Mouse (Mus musculus): Measurements from ENCODE around the gene Polr2h. TPM values are rescaled to one million over a fixed set of nuclear protein-coding genes. Genes with fewer than 3 reads are reported as not detected.

The Polr2h gene
- polyA plus RNA-seq, 1 experiment from 2014 or later, result 148 TPM

DNA sequence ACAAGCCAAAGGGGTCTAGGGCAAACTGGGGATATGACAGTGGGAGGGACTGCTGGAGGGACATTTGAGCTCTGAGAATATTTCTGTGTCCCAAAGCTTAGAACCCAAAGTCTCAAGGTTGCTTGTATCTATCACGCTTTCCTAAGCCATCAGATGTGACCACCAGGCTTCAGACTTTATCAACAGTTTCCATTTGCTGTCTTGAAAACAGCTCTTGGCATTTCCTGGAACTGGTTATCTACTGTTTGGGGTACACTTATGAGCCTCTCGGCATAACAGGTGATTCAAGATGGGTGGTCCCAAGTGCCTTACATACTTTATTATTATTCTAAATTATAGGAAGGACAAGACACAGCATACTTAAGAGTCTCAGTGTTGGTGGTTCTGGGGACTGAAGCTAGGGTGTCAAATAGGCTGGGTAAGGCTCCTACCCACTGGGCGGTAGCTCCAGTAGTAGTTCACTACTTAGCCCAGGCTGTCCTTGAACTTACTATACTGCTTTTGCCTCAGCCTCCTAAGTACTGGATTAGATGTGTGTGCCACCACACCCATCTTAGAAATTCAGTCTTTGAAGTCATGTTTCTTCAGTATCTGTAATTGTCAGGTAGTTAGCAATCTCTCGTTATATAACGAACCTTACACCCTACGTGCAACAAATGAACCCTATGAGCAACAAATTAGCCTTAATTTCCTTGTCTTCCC lies 13.6 kb upstream of the Polr2h start:
- WGBS, result 93% methylated on average over 6 of the region's 6 CpGs
- H3K36me3 ChIP-seq, result peaks cover 64% of the 10 kb centered on the region
- peaks cover 40% of the 10 kb centered on the region for H3K4me1 ChIP-seq

DNA sequence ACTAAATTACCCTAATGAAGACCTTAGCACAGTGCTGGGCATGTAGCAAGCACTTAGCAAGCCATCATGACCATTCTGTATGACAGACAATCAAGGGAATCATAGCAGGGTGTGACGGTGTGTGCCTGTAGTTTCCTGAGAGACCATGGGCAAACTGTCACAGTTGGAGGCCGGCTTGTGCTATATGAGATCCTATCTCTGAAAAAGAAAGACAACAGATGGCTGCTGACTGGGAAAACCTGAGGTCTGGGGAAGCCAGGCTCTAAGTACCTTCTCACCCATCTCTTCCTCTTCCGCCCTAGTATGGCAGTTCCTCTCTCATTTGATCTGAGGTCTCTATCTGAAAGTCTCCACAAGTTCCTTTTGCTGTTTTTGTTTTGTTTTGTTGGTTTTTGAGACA lies 11.7 kb upstream of the Polr2h start:
- 87% methylated on average over 3 of the region's 3 CpGs for WGBS
- Histone ChIP-seq H3K27ac (replicated peaks) (no peak overlapping the region), H3K9me3 (replicated peaks) (no peaks in the 10 kb centered on the region), H3K36me3 (peaks cover 69% of the 10 kb centered on the region), H3K27me3 (ENCODE audit: low read depth, poor library complexity, severe bottlenecking) (no peaks in the 10 kb centered on the region), H3K4me1 (peaks cover 33% of the 10 kb centered on the region), H3K4me3 (no peak overlapping the region)
- DNase-seq (ENCODE audit: low spot score), result no peak

More for the DNA sequence above, 13.6 kb upstream of the Polr2h start:
- no peak for DNase-seq (ENCODE audit: low spot score)
- Histone ChIP-seq H3K4me3 (no peak overlapping the region), H3K27ac (replicated peaks) (no peak overlapping the region), H3K27me3 (ENCODE audit: low read depth, poor library complexity, severe bottlenecking) (no peaks in the 10 kb centered on the region), H3K9me3 (replicated peaks) (no peaks in the 10 kb centered on the region)

DNA sequence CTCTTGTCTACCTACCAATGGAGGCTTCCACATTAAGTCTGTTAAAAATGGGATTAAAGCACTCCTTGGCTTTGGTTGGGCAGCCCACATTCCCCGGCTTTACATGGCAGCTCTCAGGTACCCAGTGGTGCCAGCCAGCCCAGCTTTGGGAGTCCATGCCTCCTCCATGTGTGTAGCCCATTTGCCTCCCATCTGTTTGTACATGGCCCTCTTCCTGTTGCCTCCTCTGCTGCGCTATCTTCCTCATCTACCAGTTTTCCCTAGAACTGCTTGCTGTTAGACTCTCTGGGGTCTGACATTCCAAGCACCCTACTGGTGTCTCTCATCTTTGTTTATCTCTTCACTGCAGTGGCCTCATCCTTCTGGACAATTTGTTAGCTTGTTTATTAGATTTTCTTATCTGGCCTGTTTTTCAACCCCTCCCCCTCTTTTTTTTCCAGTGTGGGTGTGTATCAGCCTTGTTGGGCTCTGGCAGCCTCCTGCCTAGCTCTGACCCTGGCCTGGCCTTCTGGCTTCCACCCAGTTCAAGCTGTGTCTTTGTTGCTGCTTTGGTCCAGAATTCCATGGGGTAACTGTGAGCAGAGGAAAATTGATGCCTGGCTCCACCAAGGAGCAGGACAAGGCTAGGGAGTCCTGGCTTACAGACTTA lies 10.9 kb upstream of the Polr2h start:
- Histone ChIP-seq H3K27me3 (ENCODE audit: low read depth, poor library complexity, severe bottlenecking) (no peaks in the 10 kb centered on the region), H3K9me3 (replicated peaks) (no peaks in the 10 kb centered on the region), H3K4me1 (peaks cover 28% of the 10 kb centered on the region), H3K27ac (replicated peaks) (no peak overlapping the region), H3K36me3 (peaks cover 76% of the 10 kb centered on the region), H3K4me3 (no peak overlapping the region)
- no peak for DNase-seq (ENCODE audit: low spot score)
- 78% methylated on average over 2 of the region's 2 CpGs for WGBS

DNA sequence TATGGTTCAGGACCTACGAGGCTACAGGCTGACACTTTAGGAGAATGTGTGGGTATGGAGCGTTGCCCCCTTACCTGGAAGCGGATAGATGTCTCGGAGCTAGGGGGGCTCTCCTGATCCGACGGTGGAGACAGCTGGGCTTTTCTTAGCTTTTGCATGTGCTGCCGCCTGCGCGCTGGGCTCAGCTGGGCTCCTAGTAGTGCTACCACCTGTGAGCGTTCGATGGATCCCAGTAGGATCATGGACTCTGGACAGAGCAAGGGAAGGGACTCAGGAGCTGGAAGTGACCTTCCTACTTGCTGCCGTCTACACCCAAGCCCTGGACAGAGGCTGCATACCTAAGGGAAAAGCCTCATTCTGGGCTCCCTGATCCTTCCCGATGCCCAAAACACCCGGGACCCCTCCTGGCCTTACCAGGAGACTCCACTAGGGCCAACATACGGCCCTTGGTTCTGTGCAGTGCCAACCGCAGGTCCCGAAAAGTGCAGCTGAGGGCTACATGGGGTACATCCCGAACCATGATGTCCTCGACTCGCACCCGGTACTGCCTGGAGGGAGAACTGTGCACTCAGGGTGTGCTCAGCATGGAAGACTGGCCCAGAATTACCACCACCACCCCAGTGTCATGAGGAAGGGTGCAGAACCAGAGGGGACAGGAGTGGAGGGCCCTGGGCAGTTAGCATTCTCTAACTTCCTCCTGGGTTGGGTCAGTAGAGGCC lies 9.1 kb upstream of the Polr2h start:
- peaks cover 90% of the 10 kb centered on the region for H3K36me3 ChIP-seq
- no peak for DNase-seq (ENCODE audit: low spot score)
- no peak overlapping the region for H3K27ac ChIP-seq (replicated peaks)
- H3K4me3 ChIP-seq, result no peak overlapping the region
- WGBS, result 92% methylated on average over 21 of the region's 21 CpGs
- H3K9me3 ChIP-seq (replicated peaks), result no peaks in the 10 kb centered on the region
- H3K4me1 ChIP-seq, result peaks cover 10% of the 10 kb centered on the region; the same call in 1 of the 2 replicates
- H3K27me3 ChIP-seq (ENCODE audit: low read depth, poor library complexity, severe bottlenecking), result no peaks in the 10 kb centered on the region

DNA sequence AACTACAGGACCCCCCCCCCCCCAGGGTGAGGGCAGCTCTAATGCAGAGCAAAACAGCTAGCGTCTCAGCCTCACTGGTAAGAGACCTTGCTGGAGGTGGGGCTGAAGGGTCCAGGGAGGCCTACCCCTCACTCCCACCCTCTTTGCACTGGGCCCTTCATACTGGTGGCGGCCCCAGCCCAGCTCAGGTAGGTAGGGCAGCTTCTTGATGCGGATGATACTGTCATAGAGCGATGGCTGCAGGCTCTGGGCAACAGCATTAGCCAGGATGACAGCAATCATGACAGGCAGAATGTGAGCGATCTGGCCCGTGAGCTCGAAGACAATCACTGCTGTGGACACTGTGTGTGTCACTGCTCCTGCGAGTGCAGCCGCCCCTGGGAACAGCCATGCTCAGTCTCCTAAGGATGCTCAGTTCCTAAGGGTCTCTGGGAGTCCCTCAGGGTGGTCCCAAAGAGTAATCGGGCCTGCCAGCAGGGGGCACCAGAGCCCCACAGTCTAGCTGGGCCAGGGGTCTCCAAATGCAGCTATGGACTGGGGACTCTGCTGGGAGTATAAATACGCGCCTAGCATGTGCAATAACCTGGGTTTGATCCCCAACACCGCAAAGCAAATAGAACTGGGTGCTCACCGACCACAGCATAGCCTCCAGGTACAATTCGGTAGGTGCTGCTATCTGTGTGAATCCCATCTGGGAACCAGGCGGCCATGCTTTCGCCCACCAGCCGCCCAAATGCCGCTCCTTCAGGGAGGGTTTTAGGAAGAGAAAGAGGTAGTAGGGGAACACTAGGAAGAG lies 8.3 kb upstream of the Polr2h start:
- WGBS, result 77% methylated on average over 19 of the region's 19 CpGs
- Histone ChIP-seq H3K27ac (replicated peaks) (no peak overlapping the region), H3K4me1 (peaks cover 17% of the 10 kb centered on the region), H3K9me3 (replicated peaks) (no peaks in the 10 kb centered on the region), H3K36me3 (peaks cover 94% of the 10 kb centered on the region), H3K4me3 (no peak overlapping the region), H3K27me3 (ENCODE audit: low read depth, poor library complexity, severe bottlenecking) (no peaks in the 10 kb centered on the region)
- DNase-seq (ENCODE audit: low spot score), result peak; percentile 77

DNA sequence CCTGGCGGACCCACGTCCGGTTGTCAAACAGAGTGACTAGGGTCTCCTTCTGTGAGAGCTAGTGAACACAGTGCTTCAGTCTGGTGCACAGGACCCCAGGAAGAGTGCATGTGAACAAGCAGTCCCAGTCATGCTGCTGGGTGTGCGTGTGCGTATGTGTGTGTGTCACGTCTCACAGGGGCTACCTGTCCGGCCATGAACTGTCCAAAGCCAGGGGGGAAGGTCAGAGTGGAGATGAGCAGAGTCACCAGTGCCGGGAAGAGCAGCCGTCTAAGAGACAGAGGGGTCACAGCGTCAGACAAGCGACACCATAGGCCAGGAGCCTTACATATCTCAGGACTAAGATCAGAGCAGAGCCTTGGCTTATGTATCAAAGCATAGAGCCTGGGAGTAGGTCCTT lies 7.1 kb upstream of the Polr2h start:
- no peaks in the 10 kb centered on the region for H3K9me3 ChIP-seq (replicated peaks)
- H3K27ac ChIP-seq (replicated peaks), result no peak overlapping the region
- DNase-seq (ENCODE audit: low spot score), result no peak
- peaks cover 8% of the 10 kb centered on the region; the same call in 1 of the 2 replicates for H3K27me3 ChIP-seq (ENCODE audit: low read depth, poor library complexity, severe bottlenecking)
- H3K4me3 ChIP-seq, result no peak overlapping the region
- H3K4me1 ChIP-seq, result peaks cover 29% of the 10 kb centered on the region
- 95% methylated on average over 11 of the region's 11 CpGs for WGBS
- peaks cover 82% of the 10 kb centered on the region for H3K36me3 ChIP-seq

DNA sequence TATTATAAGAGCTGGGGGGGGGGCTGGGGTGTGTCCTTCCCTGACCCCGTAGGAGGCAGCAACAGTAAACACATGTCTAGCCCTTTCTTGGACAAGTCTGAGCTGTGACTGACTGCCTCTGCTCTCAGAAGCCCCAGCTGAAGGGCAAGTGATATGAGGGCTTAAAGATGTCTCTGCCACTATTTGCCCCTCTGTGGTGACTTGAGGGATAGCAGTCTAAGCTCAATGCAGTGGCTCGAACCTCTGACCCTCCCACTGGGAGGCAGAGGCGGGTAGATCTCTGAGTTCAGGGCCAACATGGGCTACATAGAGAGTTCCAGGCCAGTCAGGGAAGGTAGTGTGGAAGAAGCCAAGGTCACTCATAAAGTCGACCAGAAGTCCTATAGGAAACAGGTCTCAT lies 6.7 kb upstream of the Polr2h start:
- H3K27me3 ChIP-seq (ENCODE audit: low read depth, poor library complexity, severe bottlenecking), result peaks cover 9% of the 10 kb centered on the region; the same call in 1 of the 2 replicates
- no peak overlapping the region for H3K27ac ChIP-seq (replicated peaks)
- no peaks in the 10 kb centered on the region for H3K9me3 ChIP-seq (replicated peaks)
- no peak overlapping the region for H3K4me3 ChIP-seq
- H3K4me1 ChIP-seq, result peaks cover 33% of the 10 kb centered on the region
- H3K36me3 ChIP-seq, result peaks cover 77% of the 10 kb centered on the region
- 80% methylated on average over 4 of the region's 4 CpGs for WGBS
- no peak for DNase-seq (ENCODE audit: low spot score)

DNA sequence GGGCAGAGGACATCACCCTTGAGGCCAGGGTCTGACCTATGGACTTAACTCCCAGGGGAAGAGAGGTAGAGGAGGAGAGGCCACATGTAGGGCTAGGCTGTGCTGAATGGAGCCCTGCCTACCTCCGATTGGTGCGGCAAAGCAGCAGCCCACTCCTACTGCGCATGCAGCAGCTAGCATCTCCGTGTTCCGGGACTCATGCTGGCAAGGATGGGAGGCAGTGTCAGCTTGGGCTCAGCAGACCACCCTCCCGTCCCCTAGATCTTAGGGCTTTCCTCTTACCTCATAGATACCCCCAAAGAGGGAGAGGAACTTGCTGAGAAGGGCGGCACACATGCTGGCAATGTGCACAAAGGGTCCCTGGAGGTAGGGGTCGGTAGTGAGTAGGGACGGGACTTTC lies 5.3 kb upstream of the Polr2h start:
- WGBS, result 77% methylated on average over 9 of the region's 9 CpGs
- Histone ChIP-seq H3K36me3 (peaks cover 63% of the 10 kb centered on the region), H3K9me3 (replicated peaks) (no peaks in the 10 kb centered on the region), H3K4me3 (no peak overlapping the region), H3K4me1 (peaks cover 41% of the 10 kb centered on the region), H3K27me3 (ENCODE audit: low read depth, poor library complexity, severe bottlenecking) (peaks cover 9% of the 10 kb centered on the region; the same call in 1 of the 2 replicates), H3K27ac (replicated peaks) (no peak overlapping the region)
- DNase-seq (ENCODE audit: low spot score), result no peak

DNA sequence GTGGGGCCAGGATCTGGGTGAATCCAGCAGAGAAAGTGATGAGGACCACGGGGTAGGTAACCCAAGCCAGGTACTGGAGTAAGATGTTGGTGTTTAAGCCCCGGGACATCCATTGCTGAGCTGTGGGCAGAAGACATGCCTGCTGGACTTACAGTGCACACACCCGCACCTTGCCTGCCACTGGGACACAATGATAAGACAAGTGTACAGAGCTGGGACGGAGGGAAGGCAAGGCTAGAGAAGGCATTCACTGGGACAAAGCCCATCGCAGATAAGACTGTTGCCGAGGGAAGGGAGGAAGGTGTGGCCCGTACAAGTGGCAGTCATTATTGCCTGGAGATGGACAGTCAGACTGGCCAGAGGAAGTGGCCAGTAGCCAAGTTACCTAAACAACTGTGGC lies 4.6 kb upstream of the Polr2h start:
- Histone ChIP-seq H3K4me1 (peaks cover 41% of the 10 kb centered on the region), H3K36me3 (peaks cover 56% of the 10 kb centered on the region), H3K27ac (replicated peaks) (no peak overlapping the region), H3K9me3 (replicated peaks) (no peaks in the 10 kb centered on the region), H3K4me3 (no peak overlapping the region), H3K27me3 (ENCODE audit: low read depth, poor library complexity, severe bottlenecking) (peaks cover 9% of the 10 kb centered on the region; the same call in 1 of the 2 replicates)
- 88% methylated on average over 7 of the region's 7 CpGs for WGBS
- DNase-seq (ENCODE audit: low spot score), result no peak

DNA sequence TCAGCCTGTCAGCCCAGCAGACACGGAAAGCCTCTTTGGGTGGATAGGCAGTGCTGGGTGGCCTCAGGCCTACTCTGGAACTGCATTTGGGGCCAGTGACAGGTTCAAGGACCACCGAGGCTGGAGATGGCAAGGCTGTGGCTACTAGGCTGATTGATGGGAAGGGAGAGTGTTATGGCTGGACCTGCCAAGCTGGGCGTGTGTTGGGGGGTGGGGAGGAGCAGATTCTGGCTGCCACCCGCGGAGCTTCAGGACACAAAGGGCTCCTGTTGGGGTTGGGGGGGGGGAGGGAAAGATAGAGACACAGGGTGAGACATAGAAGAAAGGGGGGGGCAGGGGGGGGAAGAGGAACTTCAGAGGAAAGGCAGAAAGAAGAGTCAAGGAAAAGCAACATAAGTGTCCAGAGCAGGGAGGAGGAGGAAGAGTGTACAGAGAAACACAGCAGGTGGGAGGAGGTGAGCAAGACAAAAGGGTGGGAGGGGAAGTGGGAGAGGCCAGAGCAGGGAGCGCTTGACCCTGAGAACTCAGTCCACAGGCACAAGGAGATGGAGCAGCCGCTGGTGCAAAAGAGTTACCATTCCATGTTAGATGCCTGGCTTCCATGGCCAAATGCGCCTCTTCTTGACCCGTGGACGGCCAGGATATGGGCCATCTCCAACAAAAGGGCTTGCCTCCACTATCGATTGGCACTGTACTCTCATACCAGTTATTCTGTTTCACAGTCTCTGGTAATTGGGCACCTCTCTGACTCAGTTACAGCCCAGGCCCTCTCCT lies 3.0 kb upstream of the Polr2h start:
- H3K27me3 ChIP-seq (ENCODE audit: low read depth, poor library complexity, severe bottlenecking), result peaks cover 9% of the 10 kb centered on the region; the same call in 1 of the 2 replicates
- peak overlapping the region; percentile 92 for H3K27ac ChIP-seq (replicated peaks)
- 28% methylated on average over 11 of the region's 11 CpGs for WGBS
- H3K4me1 ChIP-seq, result peaks cover 50% of the 10 kb centered on the region
- H3K36me3 ChIP-seq, result peaks cover 44% of the 10 kb centered on the region
- DNase-seq (ENCODE audit: low spot score), result peak; percentile 25
- H3K4me3 ChIP-seq, result peak overlapping the region; percentile 74
- no peaks in the 10 kb centered on the region for H3K9me3 ChIP-seq (replicated peaks)

DNA sequence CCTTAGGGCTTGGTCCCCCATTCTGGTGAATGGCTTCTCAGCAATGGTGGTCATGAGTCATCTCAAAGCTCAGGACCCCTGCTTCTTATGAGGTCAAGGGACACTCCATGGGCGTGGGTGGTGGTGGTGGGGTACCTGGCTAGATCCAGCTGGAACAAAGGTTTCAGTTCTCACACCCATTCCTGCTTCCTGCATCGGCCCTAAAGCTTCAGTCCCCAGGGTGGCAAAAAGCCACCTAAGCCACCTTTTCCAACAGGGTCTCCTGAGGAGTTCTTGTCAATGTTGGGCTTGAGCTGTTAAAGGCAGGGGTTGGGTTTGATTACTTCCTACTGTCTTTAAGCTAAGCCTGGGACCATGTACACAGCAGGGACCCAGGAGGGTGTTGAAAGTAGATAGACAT lies 2.3 kb upstream of the Polr2h start:
- Histone ChIP-seq H3K36me3 (peaks cover 45% of the 10 kb centered on the region), H3K27ac (replicated peaks) (peak overlapping the region; percentile 92), H3K4me1 (peaks cover 50% of the 10 kb centered on the region), H3K9me3 (replicated peaks) (no peaks in the 10 kb centered on the region), H3K27me3 (ENCODE audit: low read depth, poor library complexity, severe bottlenecking) (peaks cover 9% of the 10 kb centered on the region; the same call in 1 of the 2 replicates), H3K4me3 (peak overlapping the region; percentile 74)
- WGBS, result 48% methylated on average over 2 of the region's 2 CpGs
- peak; percentile 13 for DNase-seq (ENCODE audit: low spot score)

DNA sequence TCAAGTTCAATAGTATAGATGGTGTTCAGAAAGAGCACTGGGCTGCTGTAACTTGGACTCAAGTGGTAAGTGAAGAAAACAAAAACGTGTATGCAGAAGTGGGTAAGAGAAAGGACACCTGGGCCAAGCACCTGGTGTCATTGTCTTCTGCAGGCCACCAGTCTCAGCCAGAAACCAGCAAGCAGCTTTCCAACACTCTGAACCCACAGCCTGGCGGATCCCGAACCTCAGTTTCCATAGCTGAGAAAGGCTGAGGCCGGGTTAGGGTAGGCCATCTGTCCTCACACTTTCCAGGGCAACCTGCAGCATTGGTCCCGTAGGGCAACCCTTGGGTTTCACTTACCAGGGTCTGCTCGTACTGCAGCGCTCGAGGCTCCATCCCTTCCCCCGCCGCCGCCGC lies 1.9 kb upstream of the Polr2h start:
- under 1% methylated on average over 12 of the region's 12 CpGs for WGBS

More for the DNA sequence above, 1.9 kb upstream of the Polr2h start:
- peaks cover 50% of the 10 kb centered on the region for H3K4me1 ChIP-seq
- H3K9me3 ChIP-seq (replicated peaks), result no peaks in the 10 kb centered on the region
- peaks cover 45% of the 10 kb centered on the region for H3K36me3 ChIP-seq
- H3K27me3 ChIP-seq (ENCODE audit: low read depth, poor library complexity, severe bottlenecking), result peaks cover 9% of the 10 kb centered on the region; the same call in 1 of the 2 replicates
- peak overlapping the region; percentile 74 for H3K4me3 ChIP-seq
- no peak for DNase-seq (ENCODE audit: low spot score)
- H3K27ac ChIP-seq (replicated peaks), result peak overlapping the region; percentile 92

Data from midbrain, embryonic 10.5 days (tissue).